Mouse (Mus musculus): ENCODE data around the gene Pou3f1.
A peak's percentile ranks its signal among the peaks of the same experiment; 100 is the strongest.
"Not testable (repeated sequence)": the region's sequence is repeated elsewhere in the genome, so short reads cannot be mapped to it uniquely, and the experiment has no call there.

Gene Pou3f1

DNA sequence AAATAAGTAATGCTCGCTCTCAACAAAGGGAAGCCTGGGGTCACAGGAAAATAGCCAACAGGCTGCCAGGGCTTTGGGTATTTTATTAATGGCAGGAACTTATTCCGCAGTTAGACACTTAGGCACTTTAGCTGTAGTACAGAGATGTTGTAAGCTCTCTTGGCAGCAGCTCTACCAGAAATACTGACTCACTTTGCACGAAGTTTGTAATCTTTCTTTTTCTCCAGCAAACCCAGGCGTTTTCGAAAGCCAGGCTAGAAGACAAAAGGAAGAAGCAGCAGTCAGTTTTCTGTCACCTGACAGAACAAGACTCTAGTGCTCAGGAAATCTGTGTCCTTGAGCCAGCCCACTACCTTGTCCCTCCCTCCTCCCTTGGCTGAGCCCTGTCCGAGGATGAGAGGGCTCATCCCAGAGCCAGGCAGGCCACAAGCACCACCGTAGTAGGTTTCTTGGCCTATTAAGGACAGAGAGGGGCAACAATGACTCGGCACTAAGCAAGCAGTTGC, 29.3 kb downstream of the Pou3f1 start:
- no peak for DNase-seq (ENCODE audit: low read depth, low spot score)

GRCm38 (mm10) chr4:124691455-124691854, 34.8 kb downstream of the Pou3f1 start:
- peak; percentile 11 for DNase-seq (ENCODE audit: low read depth, low spot score)

- peak; percentile 29 for DNase-seq (ENCODE audit: low read depth, low spot score)
These were observed 35.8 kb downstream of the Pou3f1 start for GRCm38 (mm10) chr4:124692416-124692861.

DNA sequence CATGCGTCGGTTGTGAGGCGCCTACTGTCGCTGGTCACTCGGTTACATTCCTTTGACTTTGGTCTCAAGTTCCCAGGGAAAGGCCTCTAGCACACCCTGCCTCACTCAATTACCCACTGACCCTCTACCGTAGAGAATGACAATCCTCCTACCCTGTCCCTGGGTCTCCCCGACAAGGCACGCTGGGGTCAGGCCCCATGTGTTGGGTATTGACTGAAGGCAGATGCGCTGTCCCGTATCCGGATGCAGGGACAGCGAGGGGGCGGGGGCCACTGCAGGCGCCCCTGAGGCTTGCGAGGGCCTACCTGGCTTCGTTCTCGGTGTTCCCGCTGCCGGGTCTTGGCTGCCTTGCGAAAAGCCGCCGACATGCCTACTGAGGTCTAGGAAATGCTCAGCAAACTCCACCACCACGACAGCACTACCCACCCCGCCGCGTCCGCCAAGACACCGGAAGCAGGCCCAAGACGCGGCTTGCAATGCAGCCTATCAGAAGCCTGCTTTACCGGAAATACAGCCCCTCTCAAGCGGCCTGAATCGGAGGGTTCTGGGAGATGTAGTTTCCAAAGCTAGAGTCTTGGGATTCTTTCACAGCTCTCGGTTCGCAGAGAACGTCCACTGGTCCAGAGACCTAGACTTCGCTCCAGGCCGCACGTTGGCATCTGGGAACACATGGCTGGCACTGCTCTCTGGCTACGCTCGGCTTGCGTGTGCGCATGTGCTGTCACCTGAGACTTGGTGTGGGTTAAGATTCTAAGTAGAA, 36.7 kb downstream of the Pou3f1 start, which contains the start of gene Utp11:
Gene Utp11, minus strand, starts transcription at position 466 of the 760 bp plus-strand sequence.
- peak; percentile 93 for DNase-seq (ENCODE audit: low read depth, low spot score)

DNA sequence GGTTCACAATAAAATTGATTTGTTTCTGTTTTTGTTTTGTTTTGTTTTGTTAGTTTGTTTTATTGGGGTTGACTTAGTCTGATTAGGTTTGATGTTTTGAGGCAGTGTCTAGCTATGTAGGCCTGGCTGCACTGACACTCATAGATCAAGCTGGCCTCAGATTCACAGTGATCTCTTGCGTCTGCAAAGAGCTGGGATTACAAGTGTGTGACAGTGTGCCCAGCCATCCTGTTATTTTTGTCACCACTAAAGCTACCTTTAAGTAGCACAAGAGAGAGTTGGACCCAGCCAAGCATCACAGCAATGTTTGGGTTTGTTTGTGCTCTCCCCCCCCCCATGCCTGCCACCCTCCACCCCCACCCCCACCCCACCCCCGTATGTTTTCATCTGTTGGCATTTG, 38.0 kb downstream of the Pou3f1 start:
- DNase-seq (ENCODE audit: low read depth, low spot score): peak; percentile 9

- DNase-seq (ENCODE audit: low read depth, low spot score): no peak
These were observed 39.3 kb downstream of the Pou3f1 start for GRCm38 (mm10) chr4:124695786-124696516.

DNA sequence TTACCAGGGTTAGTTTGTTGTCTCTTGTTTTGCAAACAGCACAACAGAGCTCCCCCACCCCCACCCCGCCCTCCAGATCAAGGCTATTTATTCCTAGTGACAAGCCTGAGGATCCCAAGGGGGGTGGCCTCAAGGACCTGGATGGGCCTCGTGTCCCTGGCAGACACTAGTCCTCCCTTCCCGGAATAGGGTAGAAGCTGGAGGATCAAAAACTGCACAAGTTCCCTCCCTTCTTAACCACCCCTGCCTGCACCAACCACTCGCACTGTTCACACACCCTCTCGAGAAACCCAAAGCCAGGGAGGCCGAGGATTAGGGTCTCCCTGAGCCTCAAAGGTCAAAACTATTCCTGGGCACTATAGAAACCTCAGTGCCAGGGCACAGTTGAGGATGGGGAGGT, 43.2 kb downstream of the Pou3f1 start:
- DNase-seq (ENCODE audit: low read depth, low spot score): no peak

- peak; percentile 85 for DNase-seq (ENCODE audit: low read depth, low spot score)
These were observed 43.8 kb downstream of the Pou3f1 start, which contains the start of gene Fhl3 for GRCm38 (mm10) chr4:124700248-124700971. Gene Fhl3 (plus strand): TSS chr4:124700701.

DNA sequence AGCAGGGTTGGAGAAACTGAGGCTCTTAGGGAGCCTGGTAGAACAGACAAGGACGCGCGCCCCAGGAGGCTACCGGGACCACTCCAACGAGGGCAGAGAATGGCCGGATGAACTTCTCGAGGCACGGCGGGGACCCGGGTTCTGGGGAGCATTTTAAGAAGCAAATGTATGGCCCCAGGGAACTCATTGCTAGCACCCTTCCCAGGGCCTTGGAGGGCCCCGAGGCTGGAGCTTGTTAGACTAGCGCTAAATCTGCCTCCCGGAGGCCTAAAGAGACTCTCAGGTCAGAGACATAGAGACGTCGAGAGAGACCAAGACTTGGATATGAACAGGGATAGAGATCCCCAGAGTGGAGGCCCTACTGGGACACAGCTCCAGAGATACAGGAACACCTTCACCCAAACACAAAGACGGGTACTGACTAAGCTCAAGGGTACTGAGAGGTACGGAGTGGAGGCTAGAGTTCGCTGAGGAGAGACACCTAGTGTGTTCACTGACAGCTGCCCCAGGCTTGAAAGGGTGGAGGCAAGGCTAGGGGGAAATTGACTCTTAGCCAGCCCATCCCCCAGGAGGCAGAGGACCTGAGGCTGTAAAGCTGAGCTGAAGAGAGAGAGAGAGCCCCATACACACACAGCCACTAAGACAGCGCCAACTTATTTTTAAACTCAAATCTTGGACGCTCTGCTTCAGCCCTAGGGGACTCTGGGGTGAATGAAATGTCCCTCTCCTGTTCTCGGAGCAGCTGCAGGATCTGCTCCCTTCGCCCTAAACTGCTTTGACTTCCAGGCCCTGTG, 44.6 kb downstream of the Pou3f1 start:
- DNase-seq (ENCODE audit: low read depth, low spot score): peak; percentile 87

DNA sequence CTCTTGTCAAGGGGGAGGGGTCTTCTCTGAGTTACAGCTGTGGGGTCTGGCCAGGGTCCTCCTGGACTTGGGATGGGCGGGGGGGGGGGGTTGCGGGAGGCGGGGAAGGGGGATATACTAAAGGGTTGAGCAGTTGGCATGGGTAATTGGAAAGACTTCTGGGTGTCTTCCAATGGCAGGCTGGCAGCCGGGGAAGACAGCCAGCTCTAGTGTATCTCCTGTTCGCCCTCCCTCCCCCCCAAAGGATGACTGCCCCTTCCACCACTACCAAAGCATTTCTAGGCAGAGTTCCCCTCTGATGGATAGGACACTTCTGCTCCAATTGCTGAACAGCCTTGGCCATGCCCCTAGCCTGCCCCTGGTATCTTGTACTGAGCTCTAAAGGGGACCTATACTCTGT, 45.3 kb downstream of the Pou3f1 start:
- peak; percentile 16 for DNase-seq (ENCODE audit: low read depth, low spot score)

DNA sequence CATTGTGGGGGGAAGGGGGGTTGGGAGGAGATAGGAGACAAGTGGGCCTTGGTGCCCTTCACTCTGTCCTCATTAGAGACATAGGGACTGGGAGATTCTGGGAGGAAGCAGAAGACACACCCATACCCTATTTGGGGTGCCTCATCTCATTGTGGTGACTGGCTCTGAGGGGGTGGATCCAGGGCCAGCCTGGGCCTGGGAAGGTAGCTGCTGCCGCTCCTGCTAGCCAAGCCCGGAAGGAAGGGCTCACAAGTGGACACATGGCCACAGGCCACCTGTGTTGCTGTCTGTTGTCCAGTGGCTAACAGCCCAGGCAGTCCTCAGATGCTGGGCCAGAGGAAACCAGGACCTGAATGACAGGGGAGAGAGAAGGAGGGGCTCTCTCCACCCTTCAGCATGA, 46.8 kb downstream of the Pou3f1 start:
- no peak for DNase-seq (ENCODE audit: low read depth, low spot score)

DNA sequence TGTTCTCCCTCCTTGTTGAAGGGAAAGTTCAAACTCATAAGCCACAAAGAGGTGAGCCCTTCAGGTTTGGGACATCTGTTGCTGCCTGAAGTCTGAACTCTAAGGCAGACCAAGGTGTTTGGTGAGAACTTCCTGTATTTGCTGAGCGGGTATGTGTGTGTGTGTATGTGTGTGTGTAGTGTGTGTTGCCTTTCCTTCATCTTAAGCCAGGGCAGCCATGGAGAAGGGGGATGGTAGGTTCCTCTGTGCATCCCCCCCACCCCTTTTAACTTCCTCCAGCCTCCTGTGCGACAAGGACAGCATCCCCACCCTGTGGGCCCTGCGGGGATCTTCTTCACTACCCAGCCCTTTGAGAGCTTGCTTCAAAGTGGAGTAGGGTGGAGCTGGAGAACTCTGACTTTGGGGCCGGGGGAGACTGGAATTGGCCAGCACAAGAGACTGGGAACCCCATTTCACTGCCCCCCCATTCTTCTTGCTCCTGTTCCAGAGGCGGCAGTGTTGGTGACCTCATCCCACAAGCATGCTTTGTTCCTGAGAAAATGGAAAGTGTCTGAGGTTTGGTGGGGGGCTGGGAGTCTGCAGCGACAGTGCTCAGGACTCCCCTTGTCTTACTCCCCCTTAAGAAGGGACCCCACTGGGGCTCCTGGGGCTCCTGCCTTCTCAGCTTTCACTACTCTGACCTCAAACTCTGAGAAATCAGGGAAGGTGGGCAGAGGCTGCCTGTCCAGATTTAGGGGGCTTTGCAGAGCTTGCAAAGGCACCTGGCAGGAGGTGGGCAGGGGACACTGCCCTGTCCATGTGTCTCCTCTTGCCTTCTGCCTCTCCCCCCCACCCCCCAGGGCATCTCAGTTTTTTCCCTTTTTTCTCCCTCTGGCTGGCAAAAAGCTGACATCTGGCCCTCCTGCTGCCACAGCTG, 47.5 kb downstream of the Pou3f1 start:
- peak; percentile 80 for DNase-seq (ENCODE audit: low read depth, low spot score)

- peak; percentile 69 for DNase-seq (ENCODE audit: low read depth, low spot score)
These were observed 48.3 kb downstream of the Pou3f1 start for GRCm38 (mm10) chr4:124704797-124705474.

GRCm38 (mm10) chr4:124705661-124706269, 49.2 kb downstream of the Pou3f1 start:
- no peak for DNase-seq (ENCODE audit: low read depth, low spot score)

- DNase-seq (ENCODE audit: low read depth, low spot score): peak; percentile 8
These were observed 51.0 kb downstream of the Pou3f1 start for GRCm38 (mm10) chr4:124707381-124708199.

GRCm38 (mm10) chr4:124708200-124708517, 51.6 kb downstream of the Pou3f1 start:
- DNase-seq (ENCODE audit: low read depth, low spot score): not testable (repeated sequence)

- peak; percentile 96 for DNase-seq (ENCODE audit: low read depth, low spot score)
These were observed 52.2 kb downstream of the Pou3f1 start for GRCm38 (mm10) chr4:124708518-124709477.

Measured in A20 (cell line).